Mouse (Mus musculus): ENCODE data around the gene Hirip3. TPM values are rescaled to one million over a fixed set of nuclear protein-coding genes. Genes with fewer than 3 reads are reported as not detected.

The Hirip3 gene
- polyA plus RNA-seq (2012; rRNA removed): 60.9 and 63.1 TPM in 2 replicates

DNA sequence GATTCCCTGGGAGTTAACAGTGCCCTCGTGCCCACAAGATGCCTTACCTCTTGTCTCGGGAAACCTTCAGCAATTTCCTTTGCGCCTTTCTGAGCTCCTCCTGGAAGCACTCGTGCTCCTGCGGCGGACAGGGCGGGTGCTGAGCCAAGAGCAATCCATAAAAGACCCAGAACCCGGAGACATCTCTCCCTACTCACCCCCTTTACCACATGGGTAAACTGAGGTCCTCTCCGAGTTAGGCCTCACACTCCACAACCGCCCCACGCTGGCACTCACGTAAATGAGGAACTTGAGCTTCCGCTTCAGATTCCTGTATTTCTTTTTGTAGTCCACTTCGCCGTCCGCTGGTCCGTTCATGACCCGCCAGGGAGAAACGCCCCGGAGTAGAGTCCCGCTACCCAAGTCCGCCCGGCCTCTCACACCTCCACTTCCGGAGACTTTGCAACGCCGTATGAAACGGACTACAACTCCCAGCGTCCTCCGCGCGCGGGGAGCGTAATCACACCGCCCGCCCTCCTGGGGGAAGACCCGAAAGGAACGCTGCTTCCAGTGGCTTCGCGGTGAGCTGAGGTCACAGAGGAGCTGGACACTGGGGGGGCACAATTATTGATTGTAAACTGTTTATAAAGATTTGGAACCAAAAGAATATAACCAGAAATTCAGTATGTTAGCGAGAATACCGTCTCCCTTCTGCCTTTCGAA is at the start of gene Hirip3:
TSS of gene Hirip3 (plus strand) at position 544 of the 702 bp plus-strand sequence.
- H3K27ac ChIP-seq (ENCODE audit: insufficient read depth, low read length): peak within 1 kb of the TSS; percentile 79
- H3K4me1 ChIP-seq (ENCODE audit: control insufficient read depth, insufficient read depth, low read length): peaks cover 11% of the 10 kb centered on the region; the same call in 1 of the 2 replicates
- under 1% methylated on average over 42 of the region's 42 CpGs for WGBS
- H3K4me3 ChIP-seq (replicated peaks; ENCODE audit: insufficient read depth, low read depth, low read length): peak within 1 kb of the TSS; percentile 96
- peak; percentile 97 for DNase-seq
- H3K27me3 ChIP-seq (ENCODE audit: control insufficient read depth, insufficient read depth, low read length): no peaks in the 10 kb centered on the region
- TF ChIP-seq CTCF (IDR thresholded peaks at IDR 0.05; ENCODE audit: borderline replicate concordance, insufficient read depth, low read depth, low read length): no peak
- peak; percentile 63; the same call in 1 of the 2 replicates for TF ChIP-seq POLR2A (IDR thresholded peaks at IDR 0.05; ENCODE audit: borderline replicate concordance, insufficient read depth, low read length)

- Histone ChIP-seq H3K27me3 (ENCODE audit: control insufficient read depth, insufficient read depth, low read length) (no peaks in the 10 kb centered on the region), H3K4me1 (ENCODE audit: control insufficient read depth, insufficient read depth, low read length) (no peaks in the 10 kb centered on the region), H3K4me3 (replicated peaks; ENCODE audit: insufficient read depth, low read depth, low read length) (no peak overlapping the region), H3K27ac (ENCODE audit: insufficient read depth, low read length) (no peak overlapping the region)
- DNase-seq: no peak
- TF ChIP-seq CTCF (IDR thresholded peaks at IDR 0.05; ENCODE audit: borderline replicate concordance, insufficient read depth, low read depth, low read length) (no peak), POLR2A (IDR thresholded peaks at IDR 0.05; ENCODE audit: borderline replicate concordance, insufficient read depth, low read length) (no peak)
- 31% methylated on average over 8 of the region's 8 CpGs for WGBS
Observed at GRCm38 (mm10) chr7:126815726-126816222, 46.0 kb upstream of the Hirip3 start.

GRCm38 (mm10) chr7:126816494-126816893 is 45.3 kb upstream of the Hirip3 start:
- H3K27me3 ChIP-seq (ENCODE audit: control insufficient read depth, insufficient read depth, low read length): no peaks in the 10 kb centered on the region
- no peak overlapping the region for H3K27ac ChIP-seq (ENCODE audit: insufficient read depth, low read length)
- TF ChIP-seq POLR2A (IDR thresholded peaks at IDR 0.05; ENCODE audit: borderline replicate concordance, insufficient read depth, low read length): no peak
- TF ChIP-seq CTCF (IDR thresholded peaks at IDR 0.05; ENCODE audit: borderline replicate concordance, insufficient read depth, low read depth, low read length): no peak
- no peak overlapping the region for H3K4me3 ChIP-seq (replicated peaks; ENCODE audit: insufficient read depth, low read depth, low read length)
- no peaks in the 10 kb centered on the region for H3K4me1 ChIP-seq (ENCODE audit: control insufficient read depth, insufficient read depth, low read length)
- DNase-seq: no peak
- 73% methylated on average over 8 of the region's 8 CpGs for WGBS

DNA sequence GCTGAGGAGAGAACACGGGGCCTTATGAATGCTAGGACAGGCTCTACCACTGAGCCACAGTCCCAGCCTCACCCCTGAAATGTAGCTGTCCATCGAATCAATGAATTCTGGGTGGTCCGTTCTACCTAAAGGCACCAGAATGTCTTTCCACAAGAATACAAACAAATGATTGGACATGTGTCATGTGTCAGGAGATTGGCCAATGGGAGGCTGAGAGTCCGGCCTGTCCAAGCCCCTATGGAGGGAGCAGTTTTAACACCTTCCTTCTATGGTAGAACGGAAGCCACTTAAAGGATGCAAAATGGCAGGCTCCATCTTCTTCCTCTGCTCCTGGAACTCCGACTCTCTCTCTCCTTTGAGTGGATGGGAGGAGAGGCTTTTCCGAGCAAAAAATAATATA is 44.2 kb upstream of the Hirip3 start:
- Histone ChIP-seq H3K27ac (ENCODE audit: insufficient read depth, low read length) (no peak overlapping the region), H3K4me3 (replicated peaks; ENCODE audit: insufficient read depth, low read depth, low read length) (no peak overlapping the region), H3K27me3 (ENCODE audit: control insufficient read depth, insufficient read depth, low read length) (no peaks in the 10 kb centered on the region), H3K4me1 (ENCODE audit: control insufficient read depth, insufficient read depth, low read length) (peaks cover 7% of the 10 kb centered on the region; the same call in 1 of the 2 replicates)
- no peak for DNase-seq
- 87% methylated on average over 7 of the region's 7 CpGs for WGBS
- TF ChIP-seq CTCF (IDR thresholded peaks at IDR 0.05; ENCODE audit: borderline replicate concordance, insufficient read depth, low read depth, low read length): no peak
- no peak for TF ChIP-seq POLR2A (IDR thresholded peaks at IDR 0.05; ENCODE audit: borderline replicate concordance, insufficient read depth, low read length)

GRCm38 (mm10) chr7:126818818-126819217 is 43.0 kb upstream of the Hirip3 start:
- Histone ChIP-seq H3K27me3 (ENCODE audit: control insufficient read depth, insufficient read depth, low read length) (no peaks in the 10 kb centered on the region), H3K4me3 (replicated peaks; ENCODE audit: insufficient read depth, low read depth, low read length) (no peak overlapping the region), H3K4me1 (ENCODE audit: control insufficient read depth, insufficient read depth, low read length) (peaks cover 7% of the 10 kb centered on the region; the same call in 1 of the 2 replicates), H3K27ac (ENCODE audit: insufficient read depth, low read length) (no peak overlapping the region)
- TF ChIP-seq POLR2A (IDR thresholded peaks at IDR 0.05; ENCODE audit: borderline replicate concordance, insufficient read depth, low read length): no peak
- TF ChIP-seq CTCF (IDR thresholded peaks at IDR 0.05; ENCODE audit: borderline replicate concordance, insufficient read depth, low read depth, low read length): no peak
- DNase-seq: no peak
- 35% methylated on average over 1 of the region's 1 CpGs for WGBS

GRCm38 (mm10) chr7:126821835-126822511 is 39.8 kb upstream of the Hirip3 start:
- Histone ChIP-seq H3K27me3 (ENCODE audit: control insufficient read depth, insufficient read depth, low read length) (no peaks in the 10 kb centered on the region), H3K4me3 (replicated peaks; ENCODE audit: insufficient read depth, low read depth, low read length) (peak overlapping the region; percentile 66), H3K4me1 (ENCODE audit: control insufficient read depth, insufficient read depth, low read length) (peaks cover 28% of the 10 kb centered on the region), H3K27ac (ENCODE audit: insufficient read depth, low read length) (peak overlapping the region; percentile 91)
- 10% methylated on average over 7 of the region's 7 CpGs for WGBS
- TF ChIP-seq CTCF (IDR thresholded peaks at IDR 0.05; ENCODE audit: borderline replicate concordance, insufficient read depth, low read depth, low read length): peak; percentile 95
- peak; percentile 39; the same call in 1 of the 2 replicates for TF ChIP-seq POLR2A (IDR thresholded peaks at IDR 0.05; ENCODE audit: borderline replicate concordance, insufficient read depth, low read length)
- peak; percentile 86 to 93 for DNase-seq

DNA sequence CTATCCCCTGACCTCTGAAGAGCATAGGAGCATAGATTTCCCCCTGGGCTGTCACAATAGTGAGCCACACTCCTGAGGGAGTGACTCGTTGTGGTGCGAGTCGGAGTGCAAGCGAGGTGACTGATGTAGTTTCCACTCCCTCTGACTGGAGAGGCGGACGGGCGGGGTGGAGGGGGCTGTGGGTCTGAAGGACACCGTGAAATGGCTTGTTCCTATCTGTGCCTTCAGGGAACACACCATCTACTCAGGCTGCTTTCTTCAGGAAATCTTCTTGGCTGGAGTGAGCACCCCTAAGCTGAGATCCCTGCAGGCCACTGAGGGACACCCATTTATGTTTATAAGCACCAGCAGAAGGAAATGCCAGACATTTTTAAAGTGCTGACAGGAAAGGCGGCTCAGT is 39.0 kb upstream of the Hirip3 start:
- DNase-seq: peak; percentile 64 to 67
- WGBS: 5% methylated on average over 9 of the region's 9 CpGs

More for the DNA sequence above, 39.0 kb upstream of the Hirip3 start:
- TF ChIP-seq POLR2A (IDR thresholded peaks at IDR 0.05; ENCODE audit: borderline replicate concordance, insufficient read depth, low read length) (peak; percentile 42; the same call in 1 of the 2 replicates), CTCF (IDR thresholded peaks at IDR 0.05; ENCODE audit: borderline replicate concordance, insufficient read depth, low read depth, low read length) (no peak)
- H3K27me3 ChIP-seq (ENCODE audit: control insufficient read depth, insufficient read depth, low read length): no peaks in the 10 kb centered on the region
- peak overlapping the region; percentile 91 for H3K27ac ChIP-seq (ENCODE audit: insufficient read depth, low read length)
- H3K4me1 ChIP-seq (ENCODE audit: control insufficient read depth, insufficient read depth, low read length): peaks cover 33% of the 10 kb centered on the region
- H3K4me3 ChIP-seq (replicated peaks; ENCODE audit: insufficient read depth, low read depth, low read length): peak overlapping the region; percentile 66

All from cerebellum, adult 2 months (tissue).